Mouse (Mus musculus): ENCODE measurements at regions not wholly inside any gene's neighbourhood (a gene's known extent, or its start where the extent isn't known, plus 50 kb on each side); places are given as distances from the start of the nearest gene placed in this dataset.

DNA sequence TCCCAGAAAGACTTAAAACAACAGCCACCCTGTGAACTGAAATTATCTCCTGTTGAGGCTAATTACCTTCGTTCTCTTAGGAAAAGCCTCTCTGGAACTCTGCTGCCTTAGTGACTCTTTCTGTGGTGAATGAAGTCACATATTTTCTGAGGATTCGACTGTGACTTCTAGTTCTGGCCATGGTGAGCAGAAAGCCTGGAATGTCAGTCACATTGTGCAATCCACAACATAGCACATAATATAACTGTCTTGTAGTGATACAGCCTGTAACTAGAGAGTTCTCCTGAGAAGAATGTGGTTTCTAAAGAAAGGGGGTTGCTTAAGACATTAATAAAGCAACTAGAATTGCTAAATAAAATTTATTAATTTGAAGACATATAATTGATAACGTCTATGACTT, 342.7 kb downstream of the Fbxo8 start:
- H3K4me1 ChIP-seq (ENCODE audit: control insufficient read depth, insufficient read depth, low read length), result no peaks in the 10 kb centered on the region
- H3K27ac ChIP-seq (replicated peaks; ENCODE audit: insufficient read depth, low read depth, low read length), result no peak overlapping the region
- 52% methylated on average over 3 of the region's 3 CpGs for WGBS
- DNase-seq (ENCODE audit: extremely low read depth, low read depth, low spot score), result no peak
- H3K9ac ChIP-seq (ENCODE audit: low read depth, low read length), result no peak overlapping the region
- H3K79me2 ChIP-seq (ENCODE audit: control insufficient read depth, insufficient read depth, low read length), result no peaks in the 10 kb centered on the region
- no peaks in the 10 kb centered on the region for H3K27me3 ChIP-seq (ENCODE audit: control insufficient read depth, insufficient read depth, low read length)
- no peaks in the 10 kb centered on the region for H3K36me3 ChIP-seq (ENCODE audit: control insufficient read depth, insufficient read depth, low read length)
- no peak overlapping the region for H3K4me3 ChIP-seq (ENCODE audit: insufficient read depth, low read depth, low read length)
- TF ChIP-seq CTCF (IDR thresholded peaks at IDR 0.05; ENCODE audit: low read depth, low read length) (no peak), POLR2A (IDR thresholded peaks at IDR 0.05; ENCODE audit: extremely low read depth, insufficient read depth, low read length) (no peak)

DNA sequence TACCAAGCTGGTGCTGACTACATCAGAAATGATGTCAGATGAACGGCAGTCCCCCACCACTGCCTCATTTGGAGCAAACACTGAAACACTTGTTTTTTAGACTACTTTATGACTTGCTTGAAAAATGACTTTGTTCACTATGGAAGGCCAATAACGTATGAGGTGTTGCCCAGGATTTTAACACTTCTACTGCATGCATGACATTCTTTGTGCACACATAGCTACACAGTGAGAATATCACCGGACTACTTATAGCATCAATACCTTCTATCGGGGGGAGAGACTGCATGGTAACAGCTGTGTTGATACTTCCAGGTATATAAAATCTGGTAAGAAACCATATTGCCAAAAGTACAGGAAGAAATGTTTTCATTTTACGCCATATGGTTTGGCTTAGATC, 364.5 kb downstream of the Fbxo8 start:
- no peak for TF ChIP-seq CTCF (IDR thresholded peaks at IDR 0.05; ENCODE audit: low read depth, low read length)
- TF ChIP-seq POLR2A (IDR thresholded peaks at IDR 0.05; ENCODE audit: extremely low read depth, insufficient read depth, low read length), result no peak
- Histone ChIP-seq H3K36me3 (ENCODE audit: control insufficient read depth, insufficient read depth, low read length) (no peaks in the 10 kb centered on the region), H3K27ac (replicated peaks; ENCODE audit: insufficient read depth, low read depth, low read length) (no peak overlapping the region)

DNA sequence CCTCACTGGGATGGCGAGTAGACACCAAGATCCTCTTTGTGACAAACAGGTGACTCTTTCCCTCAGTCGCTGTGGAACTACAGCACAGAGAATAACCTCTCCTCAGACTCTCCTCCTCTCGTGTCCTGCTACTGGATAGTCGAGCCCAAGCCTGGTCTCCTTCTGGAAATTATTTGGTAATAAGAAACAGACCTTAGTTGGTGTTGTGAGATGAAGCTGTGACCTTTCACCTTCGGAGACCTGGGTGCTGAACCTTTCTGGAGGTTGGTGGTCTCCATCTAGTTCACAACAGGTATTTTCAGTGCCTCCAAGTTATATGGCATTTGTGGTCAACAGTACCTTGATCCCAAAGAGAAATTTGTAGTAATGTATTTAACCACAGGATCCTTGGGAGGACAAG, 365.1 kb downstream of the Fbxo8 start:
- Histone ChIP-seq H3K4me1 (ENCODE audit: control insufficient read depth, insufficient read depth, low read length) (no peaks in the 10 kb centered on the region), H3K27ac (replicated peaks; ENCODE audit: insufficient read depth, low read depth, low read length) (no peak overlapping the region), H3K4me3 (ENCODE audit: insufficient read depth, low read depth, low read length) (no peak overlapping the region), H3K9ac (ENCODE audit: low read depth, low read length) (no peak overlapping the region), H3K79me2 (ENCODE audit: control insufficient read depth, insufficient read depth, low read length) (no peaks in the 10 kb centered on the region), H3K36me3 (ENCODE audit: control insufficient read depth, insufficient read depth, low read length) (no peaks in the 10 kb centered on the region), H3K27me3 (ENCODE audit: control insufficient read depth, insufficient read depth, low read length) (no peaks in the 10 kb centered on the region)
- 71% methylated on average over 5 of the region's 5 CpGs for whole genome bisulfite sequencing
- no peak for TF ChIP-seq CTCF (IDR thresholded peaks at IDR 0.05; ENCODE audit: low read depth, low read length)
- no peak for TF ChIP-seq POLR2A (IDR thresholded peaks at IDR 0.05; ENCODE audit: extremely low read depth, insufficient read depth, low read length)
- no peak for DNase-seq (ENCODE audit: extremely low read depth, low read depth, low spot score)

More for the DNA sequence above, 364.5 kb downstream of the Fbxo8 start:
- Histone ChIP-seq H3K4me1 (ENCODE audit: control insufficient read depth, insufficient read depth, low read length) (no peaks in the 10 kb centered on the region), H3K9ac (ENCODE audit: low read depth, low read length) (no peak overlapping the region), H3K4me3 (ENCODE audit: insufficient read depth, low read depth, low read length) (no peak overlapping the region), H3K27me3 (ENCODE audit: control insufficient read depth, insufficient read depth, low read length) (no peaks in the 10 kb centered on the region), H3K79me2 (ENCODE audit: control insufficient read depth, insufficient read depth, low read length) (no peaks in the 10 kb centered on the region)
- DNase-seq (ENCODE audit: extremely low read depth, low read depth, low spot score), result no peak
- 87% methylated on average over 5 of the region's 5 CpGs for WGBS

DNA sequence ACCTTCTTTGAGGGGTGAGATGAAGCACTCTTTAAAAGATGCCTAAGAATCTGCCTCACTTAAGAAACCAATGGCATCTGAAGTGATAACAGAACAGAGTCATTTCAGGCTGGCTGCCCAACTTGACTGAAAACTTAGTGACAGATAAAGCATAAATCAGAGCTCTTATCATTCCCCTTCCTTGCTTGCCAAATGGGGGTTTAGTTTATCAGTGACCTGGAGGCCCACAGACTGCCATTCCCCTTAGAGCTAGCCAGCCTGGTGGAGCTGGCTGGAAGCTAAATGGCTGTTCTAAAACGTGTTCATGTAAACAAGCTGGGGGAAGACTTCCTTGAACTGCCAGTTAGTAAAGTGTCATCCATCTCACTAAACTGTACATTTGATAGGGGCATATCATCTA, 373.8 kb downstream of the Fbxo8 start:
- no peak overlapping the region for H3K27ac ChIP-seq (replicated peaks; ENCODE audit: insufficient read depth, low read depth, low read length)
- H3K9ac ChIP-seq (ENCODE audit: low read depth, low read length), result no peak overlapping the region
- H3K36me3 ChIP-seq (ENCODE audit: control insufficient read depth, insufficient read depth, low read length), result no peaks in the 10 kb centered on the region
- no peaks in the 10 kb centered on the region for H3K4me1 ChIP-seq (ENCODE audit: control insufficient read depth, insufficient read depth, low read length)
- H3K27me3 ChIP-seq (ENCODE audit: control insufficient read depth, insufficient read depth, low read length), result no peaks in the 10 kb centered on the region
- H3K4me3 ChIP-seq (ENCODE audit: insufficient read depth, low read depth, low read length), result no peak overlapping the region
- TF ChIP-seq CTCF (IDR thresholded peaks at IDR 0.05; ENCODE audit: low read depth, low read length), result no peak
- no peak for TF ChIP-seq POLR2A (IDR thresholded peaks at IDR 0.05; ENCODE audit: extremely low read depth, insufficient read depth, low read length)
- H3K79me2 ChIP-seq (ENCODE audit: control insufficient read depth, insufficient read depth, low read length), result no peaks in the 10 kb centered on the region
- 3% methylated on average over 1 of the region's 1 CpGs for WGBS
- peak; percentile 14 for DNase-seq (ENCODE audit: extremely low read depth, low read depth, low spot score)

DNA sequence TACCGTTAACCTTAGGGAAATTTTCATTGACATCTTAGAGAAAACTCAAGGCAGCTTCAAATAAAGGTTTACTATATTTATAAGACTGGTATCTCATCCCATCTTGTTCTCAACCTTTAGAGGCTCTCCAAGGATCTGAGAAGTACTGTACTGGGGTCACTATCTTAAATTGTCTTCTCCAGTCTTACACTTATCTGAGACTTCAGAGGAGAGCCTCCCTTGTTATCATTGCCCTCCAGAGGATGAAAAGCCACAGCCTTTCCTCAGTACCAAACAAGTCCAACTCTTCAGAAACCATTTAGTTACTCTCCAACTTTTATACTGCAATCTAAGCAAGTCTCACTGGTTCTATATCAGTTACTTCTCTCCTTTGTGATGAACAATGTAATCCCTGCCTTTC, 376.3 kb downstream of the Fbxo8 start:
- no peaks in the 10 kb centered on the region for H3K36me3 ChIP-seq (ENCODE audit: control insufficient read depth, insufficient read depth, low read length)
- no peaks in the 10 kb centered on the region for H3K4me1 ChIP-seq (ENCODE audit: control insufficient read depth, insufficient read depth, low read length)
- DNase-seq (ENCODE audit: extremely low read depth, low read depth, low spot score), result no peak
- WGBS, result 86% methylated on average over 1 of the region's 1 CpGs
- TF ChIP-seq POLR2A (IDR thresholded peaks at IDR 0.05; ENCODE audit: extremely low read depth, insufficient read depth, low read length), result no peak
- TF ChIP-seq CTCF (IDR thresholded peaks at IDR 0.05; ENCODE audit: low read depth, low read length), result no peak
- H3K9ac ChIP-seq (ENCODE audit: low read depth, low read length), result no peak overlapping the region
- no peaks in the 10 kb centered on the region for H3K27me3 ChIP-seq (ENCODE audit: control insufficient read depth, insufficient read depth, low read length)
- no peaks in the 10 kb centered on the region for H3K79me2 ChIP-seq (ENCODE audit: control insufficient read depth, insufficient read depth, low read length)
- no peak overlapping the region for H3K4me3 ChIP-seq (ENCODE audit: insufficient read depth, low read depth, low read length)
- no peak overlapping the region for H3K27ac ChIP-seq (replicated peaks; ENCODE audit: insufficient read depth, low read depth, low read length)

DNA sequence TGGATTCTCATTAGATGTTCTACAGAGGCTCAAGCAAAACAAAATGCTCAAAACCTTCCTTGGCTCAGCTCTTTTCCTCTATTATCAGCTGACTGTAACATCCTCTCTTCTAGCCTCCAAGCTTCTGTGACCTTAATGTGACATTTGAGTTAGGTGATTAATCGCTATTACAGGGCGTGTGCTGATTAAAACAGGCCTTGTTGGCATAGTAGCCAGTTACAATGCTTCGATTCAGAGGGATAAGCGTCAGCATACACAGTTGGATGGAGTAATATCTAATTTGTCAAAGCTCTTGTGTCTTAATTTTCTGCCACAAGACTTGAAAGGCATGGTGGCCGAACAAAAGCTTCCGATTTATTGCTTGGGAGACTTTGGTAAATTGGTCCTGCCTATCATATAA, 378.2 kb downstream of the Fbxo8 start:
- H3K36me3 ChIP-seq (ENCODE audit: control insufficient read depth, insufficient read depth, low read length), result no peaks in the 10 kb centered on the region
- TF ChIP-seq POLR2A (IDR thresholded peaks at IDR 0.05; ENCODE audit: extremely low read depth, insufficient read depth, low read length), result no peak
- TF ChIP-seq CTCF (IDR thresholded peaks at IDR 0.05; ENCODE audit: low read depth, low read length), result no peak
- H3K27ac ChIP-seq (replicated peaks; ENCODE audit: insufficient read depth, low read depth, low read length), result no peak overlapping the region
- H3K27me3 ChIP-seq (ENCODE audit: control insufficient read depth, insufficient read depth, low read length), result no peaks in the 10 kb centered on the region
- no peaks in the 10 kb centered on the region for H3K4me1 ChIP-seq (ENCODE audit: control insufficient read depth, insufficient read depth, low read length)
- WGBS, result 78% methylated on average over 6 of the region's 6 CpGs
- H3K4me3 ChIP-seq (ENCODE audit: insufficient read depth, low read depth, low read length), result no peak overlapping the region
- H3K9ac ChIP-seq (ENCODE audit: low read depth, low read length), result no peak overlapping the region
- no peaks in the 10 kb centered on the region for H3K79me2 ChIP-seq (ENCODE audit: control insufficient read depth, insufficient read depth, low read length)
- no peak for DNase-seq (ENCODE audit: extremely low read depth, low read depth, low spot score)
